Mouse (Mus musculus) embryo, embryonic 9.5 days (tissue): ENCODE results near the gene Cpt1c.

Experiments
- DNase-seq: peaks from one replicate; pipeline ENCODE4 v3.0.0-alpha.2; 2017; ENCODE audit errors: extremely low spot score

Gene Cpt1c

GRCm38 (mm10) chr7:44962831-44963230 is 11.8 kb downstream of the Cpt1c start:
- DNase-seq: no peak

DNA sequence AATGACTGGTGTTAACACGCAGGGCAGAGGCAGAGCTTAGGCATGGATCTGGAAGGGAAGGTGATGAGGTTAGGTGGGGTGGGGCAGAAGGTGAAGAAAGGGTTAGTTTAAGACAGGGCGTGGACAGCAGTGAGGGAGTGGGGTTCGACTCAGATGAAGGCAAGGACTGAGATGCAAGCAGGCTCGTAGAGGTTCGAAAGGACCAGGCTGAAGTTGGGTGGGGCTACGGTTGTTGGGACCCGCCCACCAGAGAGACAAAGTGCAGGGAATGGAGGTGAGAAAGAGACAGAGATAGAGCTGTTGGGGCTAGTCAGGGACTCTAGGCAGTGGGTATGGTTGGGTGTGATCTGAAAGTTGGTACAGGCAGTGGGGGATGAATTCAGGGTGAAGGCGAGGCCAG is 12.3 kb downstream of the Cpt1c start:
- DNase-seq: no peak

DNA sequence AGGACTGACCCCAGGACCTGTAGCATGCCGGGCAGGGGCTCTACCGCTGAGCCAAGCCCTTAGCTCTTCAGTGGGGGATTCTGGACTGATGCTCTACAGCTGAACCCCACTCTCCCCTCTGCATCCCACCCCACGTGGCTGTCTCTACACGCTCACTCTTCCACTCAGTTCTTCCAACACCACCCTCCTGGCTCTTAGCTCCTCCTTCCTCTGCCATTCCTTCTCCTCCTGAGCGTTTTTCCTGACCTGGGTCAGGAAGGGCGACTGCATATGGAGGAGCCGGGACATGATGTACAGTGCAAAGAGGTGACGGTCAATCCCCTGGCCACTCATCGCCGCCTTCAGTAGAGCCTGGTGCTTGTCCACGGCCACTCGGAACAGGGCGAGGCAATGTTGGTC is 14.1 kb downstream of the Cpt1c start:
- no peak for DNase-seq

DNA sequence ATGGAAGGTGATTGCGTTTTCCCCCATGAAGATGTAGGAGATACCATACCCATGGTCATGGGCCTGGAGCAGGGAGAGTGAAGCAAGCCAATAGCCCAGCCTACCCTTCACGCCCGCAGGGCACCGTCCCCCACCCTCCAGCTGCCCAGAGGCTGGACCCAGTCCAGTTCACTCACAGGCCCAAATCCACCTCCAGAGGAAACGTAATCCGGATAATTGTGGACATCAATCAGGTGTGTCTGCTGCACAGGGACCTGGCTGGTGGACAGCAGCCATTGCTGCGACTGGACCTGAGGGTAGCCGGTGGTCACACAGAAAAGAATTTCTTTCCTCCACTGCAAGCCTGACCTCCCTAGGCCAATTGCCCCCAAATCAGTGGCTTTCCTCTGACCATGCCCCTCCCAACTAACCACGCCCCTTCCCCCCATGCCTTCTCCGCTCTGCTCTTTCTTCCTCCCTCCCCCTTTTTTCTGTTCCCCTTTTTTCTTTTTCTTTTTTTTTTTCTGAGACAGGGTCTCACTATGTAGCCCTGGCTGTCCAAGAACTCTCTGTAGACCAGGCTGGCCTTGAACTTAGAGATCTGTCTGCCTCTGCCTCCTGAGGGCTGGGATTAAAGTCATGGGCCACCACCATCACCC is 14.7 kb downstream of the Cpt1c start:
- DNase-seq: no peak

GRCm38 (mm10) chr7:44959281-44959680 is 15.4 kb downstream of the Cpt1c start:
- DNase-seq: no peak

DNA sequence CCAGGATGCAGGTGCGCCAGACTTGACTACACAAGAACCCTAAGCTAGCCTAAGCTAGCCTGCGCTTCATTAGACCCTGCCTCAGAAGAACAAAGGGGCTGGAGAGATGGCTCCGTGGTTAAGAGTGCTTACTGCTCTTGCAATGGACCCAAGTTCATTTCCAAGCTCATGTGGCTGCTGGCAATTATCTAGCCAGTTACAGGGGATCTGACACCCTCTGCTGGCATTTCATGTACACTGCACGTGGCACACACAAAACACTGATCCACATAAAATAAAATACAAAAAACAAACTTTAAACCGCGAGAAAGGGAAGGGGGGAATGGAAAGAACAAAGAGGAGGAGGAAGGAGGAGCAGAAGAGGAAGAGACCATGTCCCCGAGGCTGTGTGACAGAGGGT is 16.4 kb downstream of the Cpt1c start:
- no peak for DNase-seq

GRCm38 (mm10) chr7:44957183-44957835 is 17.3 kb downstream of the Cpt1c start:
- DNase-seq: no peak

DNA sequence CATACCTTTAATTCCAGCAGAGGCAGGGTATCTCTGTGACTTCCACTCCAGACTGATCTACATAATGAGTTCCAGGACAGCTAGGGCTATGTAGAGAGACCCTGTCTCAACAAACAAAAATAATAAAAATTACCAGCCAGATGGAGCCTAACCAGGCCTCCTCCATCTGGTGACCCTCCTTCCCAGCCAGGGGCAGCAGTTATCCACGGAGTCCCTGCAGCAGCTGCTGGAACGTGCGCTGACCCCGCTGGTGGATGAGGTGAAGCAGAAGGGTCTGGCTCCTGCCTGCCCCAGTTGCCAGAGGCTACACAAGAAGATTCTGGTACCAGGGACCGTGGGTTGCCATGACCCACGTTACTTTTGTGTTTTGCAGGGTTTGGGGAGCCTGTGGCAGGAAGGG is 18.4 kb downstream of the Cpt1c start:
- DNase-seq: no peak

GRCm38 (mm10) chr7:44955628-44956027 is 19.0 kb downstream of the Cpt1c start:
- no peak for DNase-seq

GRCm38 (mm10) chr7:44954091-44954885 is 20.4 kb downstream of the Cpt1c start:
- no peak for DNase-seq

DNA sequence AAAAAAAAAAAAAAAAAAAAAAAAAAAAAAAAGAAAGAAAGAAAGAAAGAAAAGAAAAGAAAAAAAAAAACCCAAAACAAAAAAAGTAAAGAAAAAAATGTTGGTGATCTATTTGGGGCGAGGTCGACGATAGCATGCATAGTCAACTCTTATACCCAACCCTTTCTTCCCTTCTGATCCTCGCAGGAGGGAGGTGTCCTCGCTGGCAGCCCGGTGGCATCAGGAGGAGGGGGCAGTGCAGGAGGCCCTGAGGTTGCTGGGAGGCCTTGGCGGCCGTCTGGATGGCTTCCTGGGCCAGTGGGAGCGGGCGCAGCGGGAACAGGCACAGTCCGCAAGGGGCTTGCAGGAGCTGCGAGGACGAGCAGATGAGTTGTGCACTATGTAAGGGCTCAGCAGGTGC is 21.1 kb downstream of the Cpt1c start:
- DNase-seq: no peak

DNA sequence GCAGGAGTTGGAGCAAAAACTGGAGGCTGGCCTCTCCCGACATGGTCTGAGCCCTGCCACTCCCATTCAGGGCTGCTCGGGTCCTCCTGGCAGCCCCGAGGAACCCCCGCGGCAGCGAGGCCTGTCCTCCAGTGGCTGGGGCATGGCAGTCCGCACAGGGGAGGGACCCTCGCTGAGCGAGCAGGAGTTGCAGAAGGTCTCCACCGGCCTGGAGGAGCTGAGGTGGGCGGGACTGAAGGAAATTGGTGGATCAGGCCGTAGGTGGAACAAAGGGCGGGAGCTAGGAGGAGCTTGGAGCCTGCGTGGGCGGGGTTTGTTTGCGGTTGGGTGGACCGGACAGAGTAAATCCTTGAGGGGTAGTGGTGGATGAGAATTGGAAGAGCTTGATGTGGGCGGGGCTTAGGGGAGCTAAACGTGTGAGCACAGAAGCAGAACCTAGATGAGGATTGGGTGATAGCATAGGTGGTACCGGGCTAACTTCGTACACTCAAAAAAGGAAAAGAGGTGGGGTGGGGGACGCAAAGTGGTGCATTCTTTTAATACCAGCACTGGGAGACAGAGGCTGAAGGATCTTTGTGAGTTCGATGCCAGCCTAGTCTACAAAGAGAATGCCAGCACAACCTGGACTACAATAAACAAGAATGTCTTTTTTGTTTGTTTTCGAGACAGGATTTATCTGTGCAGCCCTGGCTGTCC is 21.9 kb downstream of the Cpt1c start:
- DNase-seq: peak; percentile 94

- DNase-seq: peak; percentile 63
Observed at GRCm38 (mm10) chr7:44951960-44952359, 22.7 kb downstream of the Cpt1c start.

DNA sequence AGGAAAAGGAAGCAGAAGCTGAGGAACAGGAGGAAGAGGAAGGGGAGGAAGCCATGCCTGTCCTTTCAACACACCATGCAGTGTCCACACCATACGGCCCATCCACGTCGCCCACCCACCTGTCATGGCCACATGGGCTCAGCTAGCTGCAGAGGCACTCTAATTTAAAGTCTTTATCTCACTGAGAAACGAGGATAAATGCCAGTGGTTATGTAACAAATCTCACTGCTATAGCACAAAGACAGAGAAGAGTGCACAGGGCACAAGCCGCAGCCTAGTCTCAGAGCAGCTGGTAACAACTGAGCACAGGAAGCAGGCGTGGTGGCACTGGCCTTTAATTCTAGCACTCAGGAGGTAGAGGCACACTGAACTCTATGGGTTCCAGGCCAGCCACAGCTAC is 24.7 kb downstream of the Cpt1c start:
- no peak for DNase-seq

- DNase-seq: no peak
Observed at GRCm38 (mm10) chr7:44942904-44943303, 31.7 kb downstream of the Cpt1c start, which contains the start of gene Tsks. Gene Tsks, plus strand, starts transcription at chr7:44943204.

- no peak for DNase-seq
Observed at GRCm38 (mm10) chr7:44938680-44939079, 36.0 kb downstream of the Cpt1c start.

GRCm38 (mm10) chr7:44929204-44930151 is 45.2 kb downstream of the Cpt1c start, which contains the start of gene Ap2a1:
Gene Ap2a1, minus strand, starts transcription at chr7:44929496.
- DNase-seq: peak; percentile 100

DNA sequence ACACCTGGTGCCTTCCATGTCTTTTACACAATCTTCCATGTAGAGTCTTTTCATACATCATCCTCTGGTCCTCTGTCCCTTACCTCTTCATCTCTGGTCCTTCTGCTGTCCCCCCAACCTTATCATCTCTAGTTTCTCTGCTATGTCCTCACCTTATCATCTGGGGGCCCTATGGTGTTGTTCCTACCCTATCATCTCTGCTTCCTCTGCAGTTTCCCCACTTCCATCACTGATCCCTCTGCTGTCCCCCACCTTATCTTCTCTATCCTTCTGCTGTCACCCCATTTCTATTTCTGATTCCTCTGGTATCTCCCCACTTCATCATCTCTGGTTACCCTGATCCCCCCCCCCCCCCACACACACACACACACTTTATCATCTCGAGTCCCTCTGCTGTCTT is 46.1 kb downstream of the Cpt1c start:
- DNase-seq: no peak

DNA sequence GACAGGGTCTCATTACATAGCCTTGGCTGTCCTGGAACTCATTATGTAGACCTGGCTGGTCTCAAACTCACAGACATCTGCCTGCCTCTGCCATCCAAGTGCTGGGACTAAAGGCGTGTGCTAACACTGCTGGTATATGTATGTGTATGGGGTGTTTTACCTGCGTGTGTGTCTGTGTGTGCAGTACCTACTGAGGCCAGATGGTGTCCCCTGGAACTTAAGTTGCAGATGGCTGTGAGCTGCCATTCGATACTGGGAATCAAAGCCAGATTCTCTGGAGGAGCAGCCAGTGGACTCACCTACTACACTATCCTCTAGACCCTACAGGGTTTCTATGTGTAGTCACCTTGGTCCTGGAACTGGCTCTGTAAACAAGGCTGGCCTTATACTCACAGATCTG is 49.2 kb downstream of the Cpt1c start:
- no peak for DNase-seq

GRCm38 (mm10) chr7:44922530-44922929 is 52.1 kb downstream of the Cpt1c start:
- no peak for DNase-seq

DNA sequence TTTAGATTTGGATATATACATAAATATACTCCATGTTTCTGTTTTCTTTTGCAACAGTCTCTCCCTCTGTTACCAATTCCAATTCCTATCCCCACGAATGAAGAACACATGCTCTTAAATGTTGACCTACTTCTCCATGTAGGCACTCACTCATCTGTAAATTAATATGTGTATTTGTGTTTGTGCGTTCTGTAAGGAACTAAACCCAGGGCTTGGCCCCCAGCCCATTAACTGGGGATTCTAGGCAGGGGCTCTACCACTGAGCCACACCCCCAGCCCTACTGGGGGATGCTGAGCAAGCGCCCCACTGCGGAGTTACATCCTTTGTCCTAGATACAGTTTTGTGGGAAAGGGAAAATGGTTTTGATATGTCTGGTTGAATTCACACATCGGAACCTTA is 55.5 kb downstream of the Cpt1c start:
- no peak for DNase-seq
